Mouse (Mus musculus) frontal cortex, postnatal 14 days (tissue): ENCODE measurements around the gene Ube2h.

ENCODE experiments used
- DNase-seq, 2 experiments: peaks; one replicate each; pipeline ENCODE4 v3.0.0; 2022; ENCODE audit warnings: low spot score in 2 of 2

Gene Ube2h

GRCm38 (mm10) chr6:30299683-30300082 is 4.7 kb downstream of the Ube2h start:
- DNase-seq = no peak

GRCm38 (mm10) chr6:30299116-30299515 is 5.2 kb downstream of the Ube2h start:
- DNase-seq = no peak

- no peak for DNase-seq
Measured at GRCm38 (mm10) chr6:30292579-30292978, 11.8 kb downstream of the Ube2h start.

DNA sequence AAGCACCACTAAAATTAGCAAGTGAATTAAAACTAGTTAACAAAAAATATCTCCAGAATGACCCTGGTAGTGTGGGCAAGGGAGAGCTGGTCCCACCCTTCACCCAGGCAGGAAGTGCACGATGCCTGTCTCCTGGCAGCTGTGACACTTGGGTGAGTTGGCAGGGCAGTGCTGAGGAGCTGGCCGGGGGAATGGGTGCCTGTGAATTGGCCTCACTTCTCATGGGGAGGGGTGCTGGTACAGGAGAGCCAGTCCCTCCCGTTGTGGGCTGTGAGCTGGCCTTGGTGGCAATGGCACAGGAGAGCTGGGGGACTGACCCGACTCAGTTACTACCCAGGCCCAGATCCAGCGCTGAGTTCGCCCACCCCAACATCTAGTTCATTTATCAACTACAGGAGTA is 16.4 kb downstream of the Ube2h start:
- DNase-seq = no peak

DNA sequence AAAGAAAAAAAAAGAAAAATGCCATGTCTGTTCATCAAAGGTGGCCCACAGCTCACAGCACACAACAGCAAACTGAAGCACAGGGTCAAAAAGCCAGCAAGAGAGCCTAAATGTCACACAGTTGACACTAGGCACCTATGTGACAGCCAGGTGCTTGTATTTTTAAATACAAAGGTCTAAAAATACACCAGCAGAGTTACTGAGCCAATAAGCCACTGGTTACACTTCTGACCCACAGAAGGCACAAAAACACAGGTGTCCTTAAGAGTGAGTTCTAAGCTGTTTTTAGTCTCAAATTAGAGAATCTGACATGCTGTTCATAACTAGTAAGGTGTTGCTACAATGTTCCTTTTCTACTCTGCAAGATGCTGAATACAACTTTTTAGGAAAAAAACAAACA is 17.7 kb downstream of the Ube2h start:
- DNase-seq = no peak

GRCm38 (mm10) chr6:30284177-30284576 is 20.2 kb downstream of the Ube2h start:
- no peak for DNase-seq

GRCm38 (mm10) chr6:30282361-30282760 is 22.0 kb downstream of the Ube2h start:
- no peak for DNase-seq

DNA sequence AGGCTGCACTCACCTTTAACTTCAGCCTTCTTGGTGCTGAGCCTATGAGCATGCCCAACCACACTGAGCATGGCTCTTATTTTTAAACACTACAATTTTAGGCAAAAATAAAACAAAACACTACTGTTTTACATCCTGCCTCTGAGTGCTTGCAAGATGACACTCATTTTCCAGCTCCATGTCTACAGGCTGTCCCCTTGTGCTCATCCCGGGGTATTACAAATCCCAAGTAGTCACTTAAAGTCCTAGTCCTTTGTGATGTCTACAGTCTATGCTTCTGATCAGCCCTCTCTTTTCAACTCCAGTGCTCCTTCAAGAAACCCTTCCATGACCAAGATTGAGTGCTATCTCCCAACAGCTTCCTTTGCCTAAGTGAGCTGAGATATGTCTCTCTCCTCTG is 26.0 kb downstream of the Ube2h start:
- DNase-seq = no peak

- DNase-seq = no peak
Measured at GRCm38 (mm10) chr6:30276882-30277281, 27.5 kb downstream of the Ube2h start.

GRCm38 (mm10) chr6:30276375-30276774 is 28.0 kb downstream of the Ube2h start:
- no peak for DNase-seq

DNA sequence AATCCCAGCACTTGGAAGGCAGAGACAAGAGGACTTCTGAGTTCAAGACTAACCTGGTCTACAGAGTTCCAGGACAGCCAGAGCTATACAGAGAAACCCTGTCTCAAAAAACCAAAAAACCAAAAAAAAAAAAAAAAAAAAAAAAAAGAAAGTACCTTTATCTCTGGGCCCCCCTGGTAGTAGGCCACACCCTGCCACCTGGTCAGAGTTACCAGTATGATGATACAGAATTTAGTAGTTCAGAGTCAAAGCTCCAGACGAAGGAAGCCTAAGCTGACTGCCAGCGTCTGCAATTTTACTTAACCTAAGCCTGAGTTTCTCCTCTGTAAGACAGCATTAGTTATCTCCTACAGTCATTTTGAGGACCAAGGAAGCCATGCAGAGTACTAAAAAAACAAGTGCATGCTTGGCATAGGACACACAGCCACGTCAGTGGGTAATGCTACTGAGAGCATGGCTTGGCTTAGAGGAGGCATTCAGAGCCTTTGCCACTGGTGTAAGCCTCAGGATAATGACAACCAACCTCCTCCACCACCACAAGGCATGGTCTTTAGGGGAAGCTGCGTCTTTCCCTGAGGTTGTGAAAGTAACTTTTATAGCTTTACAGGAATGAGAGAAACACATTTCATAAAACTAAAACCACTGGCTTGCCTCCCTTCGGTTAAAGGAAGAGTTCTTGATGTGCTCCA is 29.0 kb downstream of the Ube2h start:
- no peak for DNase-seq

DNA sequence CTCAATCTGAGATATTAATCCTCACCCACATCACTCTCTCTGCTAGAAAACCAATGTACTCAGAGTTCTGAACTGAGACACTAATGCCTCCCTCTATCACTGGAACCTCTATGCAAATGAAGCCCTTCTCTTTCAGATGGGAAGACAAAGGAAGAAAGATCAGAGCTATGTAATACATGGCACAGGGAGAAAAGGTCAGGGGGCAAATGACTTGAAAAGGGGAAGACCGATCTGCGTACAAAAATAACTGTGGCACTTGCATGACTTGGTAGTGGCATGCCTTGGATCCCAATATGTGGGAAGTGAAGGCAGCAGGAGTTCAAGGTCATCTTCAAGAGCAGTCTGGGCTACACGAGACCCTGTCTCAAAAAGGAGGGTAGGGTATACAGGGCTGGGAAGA is 31.4 kb downstream of the Ube2h start:
- DNase-seq = no peak

GRCm38 (mm10) chr6:30272338-30272905 is 31.9 kb downstream of the Ube2h start:
- DNase-seq = no peak

DNA sequence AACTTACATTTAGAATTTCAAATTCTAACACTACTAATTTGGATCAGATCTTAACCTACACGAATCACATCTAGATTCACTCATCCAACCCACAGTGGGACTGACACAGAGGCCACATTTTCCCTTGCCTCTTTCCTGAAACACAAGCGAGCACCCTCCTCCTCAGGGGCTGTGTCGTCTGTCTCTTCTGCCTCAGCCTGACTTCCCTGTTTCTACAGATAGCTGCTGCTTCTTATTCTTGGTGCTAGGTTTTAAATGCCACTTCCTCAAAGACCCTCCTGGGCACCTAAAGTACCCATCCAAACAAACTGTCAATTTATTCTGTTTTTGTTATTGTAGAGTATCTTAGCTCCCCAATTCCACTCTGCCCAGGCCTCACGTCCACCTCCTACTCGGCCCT is 34.5 kb downstream of the Ube2h start:
- no peak for DNase-seq

DNA sequence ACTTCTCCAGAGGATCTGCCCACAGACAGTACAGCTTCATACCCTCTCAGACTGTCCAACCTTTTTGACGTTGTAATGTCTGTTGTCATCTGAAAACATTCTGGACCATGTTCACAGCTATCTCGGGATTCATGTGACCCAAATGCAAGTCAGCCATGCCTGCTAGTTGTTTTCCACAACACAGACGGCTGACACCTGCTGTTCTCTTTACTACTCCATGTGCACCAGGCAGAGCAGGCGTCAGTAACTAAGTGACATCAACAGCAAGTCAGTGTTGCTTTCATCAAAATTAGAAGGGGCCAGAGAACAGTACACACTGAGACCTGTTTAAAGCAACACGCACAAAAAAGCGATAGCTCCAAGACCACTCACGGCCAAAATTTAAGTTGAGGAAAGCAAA is 36.9 kb downstream of the Ube2h start:
- no peak for DNase-seq

GRCm38 (mm10) chr6:30265402-30265801 is 38.9 kb downstream of the Ube2h start:
- DNase-seq = no peak

DNA sequence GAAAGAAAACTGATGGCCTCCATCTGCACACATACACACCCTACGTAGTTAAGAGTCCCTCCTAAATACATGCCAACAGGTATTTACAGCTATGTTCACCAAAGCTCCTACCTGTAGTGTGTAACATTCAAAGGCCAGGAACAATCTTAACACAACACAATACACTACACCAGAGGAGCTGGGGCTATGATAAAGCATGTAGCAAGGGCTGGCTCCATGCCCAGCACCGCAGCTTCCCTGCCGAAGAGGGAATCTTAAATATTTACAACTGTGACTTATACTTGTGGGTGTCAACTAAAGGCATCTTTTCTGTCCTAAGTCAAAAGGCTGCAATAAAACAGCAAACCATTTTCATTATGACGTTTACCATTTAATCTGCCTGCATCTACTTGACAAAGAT is 41.3 kb downstream of the Ube2h start:
- DNase-seq = no peak

DNA sequence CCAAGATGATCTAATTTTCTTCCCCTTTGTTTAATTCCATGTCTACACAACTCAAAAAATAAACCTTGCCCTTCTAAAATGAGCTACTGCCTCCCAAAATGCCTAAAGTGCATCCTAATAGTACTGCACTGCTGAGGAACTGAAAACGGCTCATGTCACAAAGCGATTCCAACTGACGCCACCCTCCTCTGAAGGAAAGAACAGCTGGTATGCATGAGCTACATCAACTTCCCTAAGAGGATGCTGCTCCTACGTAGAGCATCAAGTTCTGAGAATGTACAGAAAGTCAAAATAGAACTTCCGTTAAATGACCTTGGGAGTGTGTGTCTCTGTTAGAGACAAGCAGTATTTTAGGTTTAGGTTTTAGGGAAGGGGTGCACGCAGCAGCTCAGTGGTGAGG is 45.1 kb downstream of the Ube2h start:
- DNase-seq = no peak

DNA sequence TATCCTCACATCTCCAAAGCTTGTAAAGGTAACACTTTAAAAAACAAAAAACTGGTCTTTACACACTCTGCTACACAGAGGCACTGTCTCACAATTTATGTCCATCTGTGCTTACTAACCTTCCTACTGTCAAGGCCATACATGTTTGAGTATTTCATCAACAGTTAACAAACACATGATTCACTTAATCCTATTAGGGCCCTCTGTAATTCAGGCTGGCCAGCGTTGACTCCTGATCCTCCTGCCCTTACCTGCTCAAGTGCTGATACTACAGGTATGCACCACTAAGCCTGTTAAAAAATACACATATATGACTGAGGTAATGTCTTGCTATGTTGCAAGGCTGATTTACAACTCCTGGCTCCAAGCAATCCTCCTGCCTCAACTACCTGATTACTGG is 46.4 kb downstream of the Ube2h start:
- DNase-seq = no peak

DNA sequence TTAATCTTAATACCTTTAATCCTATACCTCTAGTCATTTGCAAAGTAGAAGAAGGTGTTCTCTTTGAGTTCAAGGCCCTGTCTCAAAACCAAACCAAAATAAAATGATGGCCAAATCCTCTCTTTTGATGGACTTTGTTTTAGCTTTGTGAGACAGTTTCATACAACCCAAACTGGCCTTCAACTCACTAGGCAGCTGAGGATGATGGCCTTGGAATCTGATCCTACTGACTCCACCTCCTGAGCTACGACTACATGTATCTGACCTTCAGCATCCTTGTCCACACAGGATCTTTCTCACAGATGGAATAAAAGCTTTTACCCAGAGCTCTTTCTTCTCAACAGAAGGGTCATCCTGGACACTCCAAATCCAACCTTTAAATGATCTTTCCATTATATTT is 48.5 kb downstream of the Ube2h start:
- no peak for DNase-seq

DNA sequence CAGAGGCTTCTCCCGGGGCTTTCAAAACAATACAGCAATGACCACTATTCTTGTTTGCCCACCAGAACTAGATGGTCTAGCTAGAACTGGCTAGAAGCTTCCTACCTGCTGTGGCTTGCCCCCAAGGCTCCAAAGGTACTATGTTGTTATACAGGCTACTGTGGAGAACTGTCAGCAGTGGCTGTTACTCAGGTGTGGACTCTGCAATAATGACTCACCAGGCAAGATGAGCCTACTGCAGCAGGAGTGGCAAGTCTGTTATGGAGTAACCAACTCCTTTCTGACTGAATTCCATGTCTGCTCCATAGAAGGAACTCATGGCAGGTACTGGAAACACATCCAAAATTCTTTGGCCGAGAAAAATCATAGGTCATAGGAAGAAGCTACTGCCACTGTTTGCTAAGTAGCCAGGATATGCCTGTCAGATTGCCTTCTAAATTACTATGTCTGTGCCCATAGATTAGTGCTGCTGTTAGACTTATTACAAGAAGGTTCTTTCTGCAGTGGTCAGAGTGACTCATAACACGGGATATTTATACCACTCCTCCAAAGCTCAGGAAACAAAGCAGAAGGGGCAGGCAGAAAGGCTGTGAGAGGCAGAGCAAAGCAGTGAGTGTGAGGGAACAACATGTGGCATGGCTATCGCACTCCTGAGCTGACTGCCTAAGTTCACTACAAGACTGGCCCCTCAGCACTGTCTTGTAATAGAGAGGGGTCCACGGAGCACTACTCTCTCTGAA is 51.9 kb downstream of the Ube2h start:
- DNase-seq = no peak

GRCm38 (mm10) chr6:30248708-30249107 is 55.6 kb downstream of the Ube2h start:
- DNase-seq = no peak

- no peak for DNase-seq
Measured at GRCm38 (mm10) chr6:30245940-30246339, 58.4 kb downstream of the Ube2h start.
